Mouse (Mus musculus) adrenal gland, postnatal 4 days (tissue): Measurements from ENCODE around the gene Sgpp1. TPM values are rescaled to one million over a fixed set of nuclear protein-coding genes. Genes with fewer than 3 reads are reported as not detected.
"Not testable (repeated sequence)": the region's sequence is repeated elsewhere in the genome, so short reads cannot be mapped to it uniquely, and the experiment has no call there.

Source experiments
- DNase-seq, 2 experiments: peaks; one replicate each; pipeline ENCODE4 v3.0.0; 2021 to 2022; ENCODE audit warnings: low spot score in 2 of 2, mixed read lengths in 2 of 2
- total RNA-seq, 2 experiments: library from RNA; stranded (reverse); gene quantifications; 2 replicates each; pipeline ENCODE4 v1.2.3; 2021

The Sgpp1 gene
- total RNA-seq, 2 experiments from 2014 or later = 62.7 to 65.8 TPM

GRCm38 (mm10) chr12:75733331-75734070, 2.0 kb downstream of the Sgpp1 start:
- no peak for DNase-seq

GRCm38 (mm10) chr12:75731927-75732443, 3.5 kb downstream of the Sgpp1 start:
- DNase-seq = no peak

DNA sequence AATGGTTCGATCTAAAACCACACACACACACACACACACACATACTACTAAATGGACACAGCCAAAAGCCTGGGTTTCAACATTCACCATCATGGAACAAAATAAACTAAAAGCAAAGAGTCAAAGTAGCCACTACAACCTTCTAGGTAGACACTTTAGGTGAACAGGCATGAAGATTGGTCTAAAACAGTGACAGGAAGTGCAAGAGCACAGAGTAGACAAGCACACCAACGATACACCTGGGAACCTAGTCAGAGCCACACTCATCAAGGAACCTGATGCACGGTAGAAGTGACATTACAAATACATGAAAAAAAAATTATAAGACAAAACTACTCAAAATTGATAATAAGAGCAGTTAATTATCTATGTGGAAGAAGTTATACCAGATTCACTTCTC, 4.0 kb downstream of the Sgpp1 start:
- no peak for DNase-seq

- no peak for DNase-seq
Observed at GRCm38 (mm10) chr12:75730458-75730857, 5.1 kb downstream of the Sgpp1 start.

- no peak for DNase-seq
Observed at GRCm38 (mm10) chr12:75729876-75730275, 5.7 kb downstream of the Sgpp1 start.

DNA sequence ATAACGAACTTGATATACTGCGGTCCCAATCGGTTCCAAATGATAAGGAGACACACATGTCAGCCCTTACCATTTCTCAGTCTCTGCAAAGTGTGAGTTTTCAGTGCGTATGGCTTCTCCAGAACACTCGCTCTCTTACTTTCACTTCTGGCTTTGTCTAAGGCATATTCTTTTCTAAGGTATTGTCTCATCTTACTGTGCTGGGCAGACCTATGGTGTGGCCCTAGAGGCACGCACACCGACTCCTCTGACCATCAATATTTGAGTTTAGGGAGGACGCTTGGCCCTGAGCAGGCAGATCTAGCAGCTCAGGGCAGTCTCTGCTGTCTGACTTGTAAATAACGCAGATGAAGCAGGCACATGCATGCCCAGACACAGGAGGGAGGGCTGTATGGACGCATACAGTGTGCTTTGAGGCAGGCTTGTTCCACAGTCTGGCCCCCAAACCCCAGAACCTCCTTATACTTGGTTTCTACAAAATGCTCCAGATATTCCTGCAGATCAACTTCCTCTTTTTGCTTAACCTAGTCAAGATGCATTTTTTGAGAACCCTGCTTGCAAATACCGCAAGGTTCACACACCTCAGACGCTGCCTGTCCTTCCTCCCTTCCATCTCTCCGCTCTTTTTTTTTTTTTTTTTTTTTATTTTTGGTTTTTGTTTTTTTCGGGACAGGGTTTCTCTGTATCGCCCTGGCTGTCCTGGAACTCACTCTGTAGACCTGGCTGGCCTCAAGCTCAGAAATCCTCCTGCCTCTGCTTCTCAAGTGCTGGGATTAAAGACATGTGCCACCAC, 8.0 kb downstream of the Sgpp1 start:
- no peak for DNase-seq

GRCm38 (mm10) chr12:75726349-75726861, 9.1 kb downstream of the Sgpp1 start:
- no peak for DNase-seq

- DNase-seq = no peak
Observed at GRCm38 (mm10) chr12:75724621-75725324, 10.8 kb downstream of the Sgpp1 start.

DNA sequence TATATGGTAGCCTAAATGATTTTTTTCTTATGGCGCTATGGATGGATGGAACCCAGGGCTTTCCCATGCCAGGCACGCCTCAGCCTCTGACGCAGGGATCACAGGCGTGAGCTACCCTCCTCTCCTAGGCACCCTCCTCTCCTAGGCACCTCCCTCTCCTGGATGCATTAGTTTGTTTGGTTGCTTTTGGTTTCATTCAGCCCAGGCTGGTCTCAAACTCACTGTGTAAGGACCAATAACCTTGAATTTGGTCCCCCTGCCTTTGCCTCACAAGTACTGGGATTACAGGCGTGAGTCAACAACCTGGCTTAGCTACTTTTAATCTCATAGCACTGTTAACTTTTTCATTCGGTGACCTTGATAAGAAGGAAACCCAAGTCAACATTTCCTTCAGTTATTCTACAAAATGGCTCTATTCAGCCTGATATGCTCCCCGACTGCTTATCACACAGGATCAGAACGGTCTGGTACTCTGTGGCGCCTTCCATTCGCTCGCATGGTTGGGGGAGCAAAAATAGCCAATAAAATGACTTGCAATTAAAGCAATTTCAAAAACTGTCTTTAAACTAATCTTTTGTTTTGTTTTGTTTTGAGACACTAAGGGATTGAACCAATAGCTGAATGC, 11.6 kb downstream of the Sgpp1 start:
- DNase-seq = no peak

- DNase-seq = no peak
Observed at GRCm38 (mm10) chr12:75721941-75722340, 13.6 kb downstream of the Sgpp1 start.

DNA sequence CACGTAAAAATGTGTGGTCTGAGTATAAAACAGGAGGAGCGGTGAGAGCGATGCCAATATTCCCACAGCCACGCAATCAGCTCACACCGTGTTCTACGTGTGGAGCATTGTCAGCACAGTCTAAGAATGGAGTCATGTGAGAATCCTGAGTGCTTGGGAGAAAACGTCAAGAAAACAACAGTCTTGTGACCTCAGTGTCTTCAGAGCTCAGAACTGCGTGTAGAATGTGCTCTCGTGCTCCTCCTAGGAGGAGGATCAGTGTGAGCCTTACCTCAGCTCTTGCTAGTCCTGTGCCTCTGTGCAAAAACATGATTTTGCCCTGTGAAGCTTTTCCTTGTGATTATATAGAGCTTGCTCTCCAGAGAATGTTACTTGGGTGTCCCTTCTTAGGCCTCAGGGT, 14.5 kb downstream of the Sgpp1 start:
- no peak for DNase-seq

DNA sequence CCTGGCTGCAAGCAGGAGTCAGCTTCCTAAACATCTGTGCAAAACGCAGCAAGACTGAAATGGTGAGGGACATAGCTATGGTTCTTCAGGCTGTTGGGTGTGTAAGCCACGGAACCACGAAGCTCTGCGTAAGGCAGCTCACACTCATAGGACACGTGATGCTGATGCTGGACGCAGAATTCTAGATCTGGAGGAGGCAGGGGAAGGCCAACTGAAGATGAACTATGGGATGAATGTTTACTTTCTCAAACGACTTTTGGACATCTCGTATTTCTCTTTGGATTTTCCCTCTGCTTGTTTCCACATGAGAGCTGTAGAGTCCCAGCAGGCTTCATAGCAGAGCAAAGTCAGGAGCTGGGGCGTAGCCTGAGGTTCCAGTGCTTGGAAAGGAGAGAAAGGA, 21.9 kb downstream of the Sgpp1 start:
- no peak for DNase-seq

- not testable (repeated sequence) for DNase-seq
Observed at GRCm38 (mm10) chr12:75712905-75713304, 22.6 kb downstream of the Sgpp1 start.

GRCm38 (mm10) chr12:75710596-75711376, 24.7 kb downstream of the Sgpp1 start:
- DNase-seq = no peak

DNA sequence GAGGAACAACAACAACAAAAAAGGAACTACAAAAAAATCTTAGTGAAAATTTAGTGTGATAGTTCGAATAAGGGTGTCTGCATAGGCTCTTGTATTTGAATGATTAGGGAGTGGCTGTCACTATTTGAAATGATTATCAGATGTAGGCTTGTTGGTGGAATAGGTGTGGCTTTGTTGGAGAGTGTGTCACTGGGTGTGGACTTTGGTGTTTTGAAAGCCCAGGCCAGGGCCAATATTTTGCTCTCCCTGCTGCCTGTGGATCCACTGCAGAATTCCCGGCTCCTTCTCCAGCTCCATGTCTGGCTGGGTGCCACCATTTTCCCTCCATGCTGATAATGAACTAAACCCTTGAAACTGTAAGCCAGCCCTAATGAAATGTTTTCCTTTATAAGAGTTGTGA, 26.0 kb downstream of the Sgpp1 start:
- DNase-seq = no peak

DNA sequence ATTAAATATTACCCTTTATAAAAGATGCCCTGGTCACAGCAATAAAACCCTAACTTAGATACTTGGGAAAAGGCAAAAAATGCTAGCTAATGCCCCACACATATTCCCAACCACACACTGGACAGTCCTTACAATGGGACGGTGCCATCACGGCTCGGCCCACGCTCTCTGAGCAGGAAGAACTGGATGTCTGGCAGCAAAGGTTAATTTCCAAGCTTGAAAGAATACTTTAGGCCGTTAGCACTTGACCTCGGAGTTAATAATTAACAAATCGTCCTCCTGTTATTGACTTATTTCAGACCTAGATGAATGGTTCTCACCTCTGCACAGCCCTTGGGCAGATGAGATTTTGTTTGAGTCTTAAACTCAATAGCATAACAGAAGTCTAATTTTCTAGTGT, 28.9 kb downstream of the Sgpp1 start:
- DNase-seq = no peak

DNA sequence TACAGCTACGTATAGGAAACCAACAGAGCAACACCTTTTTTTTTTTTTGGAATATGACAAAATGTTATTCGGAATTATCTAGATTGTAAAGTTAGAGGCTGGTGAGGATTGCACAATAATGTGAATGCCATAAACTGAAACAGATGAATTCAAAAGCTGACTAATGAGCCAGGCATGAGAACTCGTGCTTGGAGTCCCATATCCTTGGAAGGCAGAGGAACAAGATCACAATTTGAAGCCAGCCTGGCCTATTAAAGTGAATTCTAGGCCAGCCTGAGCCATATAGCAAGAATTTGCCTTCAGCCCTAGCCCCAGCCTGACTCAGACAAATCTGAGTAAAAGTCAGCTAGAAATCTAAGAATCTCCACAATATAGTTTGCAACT, 32.8 kb downstream of the Sgpp1 start:
- DNase-seq = no peak

DNA sequence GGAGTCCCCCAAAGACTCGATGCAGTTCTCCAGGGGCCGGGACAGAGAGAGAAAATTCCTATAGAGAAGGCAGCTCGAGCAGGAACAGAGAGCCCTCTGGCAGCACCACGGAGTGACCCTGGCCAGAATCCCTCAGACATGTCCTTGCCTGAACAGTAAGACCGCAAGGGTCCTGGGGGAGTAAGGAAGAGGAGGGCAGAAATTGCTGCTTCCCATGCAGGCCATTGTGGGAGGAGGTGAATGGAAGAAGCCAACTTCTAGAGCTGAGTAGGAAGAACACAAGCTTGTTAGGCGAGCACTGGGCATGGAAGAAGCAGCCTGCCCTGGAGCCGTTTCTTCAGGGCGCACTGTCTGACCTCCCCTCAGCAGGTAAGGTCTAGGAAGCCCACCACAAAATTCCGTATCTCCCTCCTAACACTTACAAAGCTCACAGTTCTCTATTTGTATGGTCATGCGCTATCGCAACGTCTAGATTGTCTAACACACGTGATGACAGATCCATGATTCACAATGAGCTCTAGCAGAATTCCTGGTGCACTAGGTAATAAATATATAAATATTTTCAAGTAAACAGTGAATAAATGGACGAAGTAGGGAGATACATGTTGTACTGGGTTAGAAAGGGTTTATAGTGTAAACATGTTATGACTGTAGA, 33.3 kb downstream of the Sgpp1 start:
- DNase-seq = no peak

DNA sequence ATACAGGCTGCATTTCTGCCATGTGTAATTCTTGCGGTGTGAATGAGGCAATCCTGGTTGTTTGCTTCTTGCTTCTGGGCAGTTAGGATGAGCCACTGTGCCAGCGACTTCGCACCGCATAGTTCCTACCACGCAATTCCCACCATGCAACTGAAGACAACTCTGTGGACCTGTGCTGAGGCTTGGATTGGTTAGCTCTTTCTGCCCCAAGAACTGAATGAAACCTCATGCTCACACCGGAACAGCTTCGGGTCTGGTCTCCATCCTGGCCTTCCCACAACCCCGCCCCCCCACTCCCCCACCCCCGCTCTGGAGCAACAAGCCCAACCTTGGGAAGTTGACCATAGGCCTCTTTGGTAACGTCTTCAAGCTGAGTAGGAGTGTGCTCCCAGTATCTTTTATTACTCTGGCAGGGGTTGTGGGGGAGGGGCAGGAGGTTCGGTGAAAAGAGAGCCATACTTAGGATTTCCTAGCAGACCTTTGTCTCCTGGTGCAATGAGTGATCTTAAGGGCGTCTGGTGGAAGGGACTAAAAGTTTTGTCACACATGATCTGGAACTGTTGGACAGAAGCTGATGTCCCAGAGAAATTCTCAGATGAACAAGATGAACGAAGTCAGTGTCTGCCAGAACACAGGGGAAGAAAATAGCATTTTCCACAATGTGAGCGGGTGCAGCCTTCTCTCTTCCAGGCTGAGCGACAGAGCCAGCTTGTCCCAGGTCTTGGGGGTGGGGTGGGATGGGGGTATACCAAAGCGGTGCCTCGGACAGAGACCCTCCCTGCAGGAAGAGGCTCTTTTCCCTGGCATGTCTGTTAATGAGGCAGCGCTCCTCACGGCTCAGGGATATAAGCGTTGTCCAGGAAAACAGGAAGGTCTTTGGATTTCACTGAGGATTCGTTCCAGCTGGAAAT, 34.1 kb downstream of the Sgpp1 start:
- DNase-seq = no peak
